Mouse (Mus musculus) intestine, embryonic 16.5 days (tissue): ENCODE results near the gene Nln. TPM values are rescaled to one million over a fixed set of nuclear protein-coding genes. Genes with fewer than 3 reads are reported as not detected.

Experiments used
- polyA plus RNA-seq: library from polyadenylated mRNA; unstranded; fragments of >200 nt; fragmentation: Nextera tagmentation; extraction: Ambion mirVana; gene quantifications from 2 replicates; pipeline ENCODE4 v1.2.1, GENCODE M21; 2015

The Nln gene
- polyA plus RNA-seq, 1 experiment from 2014 or later: 18.7 TPM

Other genes starting within 250 kb of the Nln start
- 12.9 and 14.2 TPM in 2 replicates for gene Erbin, start 189.1 kb downstream of the Nln start, polyA plus RNA-seq
- gene Sgtb, start 127 bp upstream of the Nln start, polyA plus RNA-seq: 3.0 and 3.3 TPM in 2 replicates
- 50.4 and 54.5 TPM in 2 replicates for gene Trappc13, start 68.9 kb upstream of the Nln start, polyA plus RNA-seq
- 9.0 and 9.3 TPM in 2 replicates for gene Trim23, start 69.2 kb upstream of the Nln start, polyA plus RNA-seq
- 33.3 and 38.5 TPM in 2 replicates for gene Cenpk, start 119.0 kb upstream of the Nln start, polyA plus RNA-seq
- gene Ppwd1, start 119.2 kb upstream of the Nln start, polyA plus RNA-seq: 11.4 and 11.7 TPM in 2 replicates
- gene Adamts6, start 178.2 kb upstream of the Nln start, polyA plus RNA-seq: 1.2 and 1.4 TPM in 2 replicates